Mouse (Mus musculus) CH12.LX (cell line): Measurements from ENCODE around the gene Erbb2. TPM values are rescaled to one million over a fixed set of nuclear protein-coding genes. Genes with fewer than 3 reads are reported as not detected.

Experiments
- DNase-seq: peaks from one replicate; pipeline ENCODE4 v3.0.0-alpha.2; 2013; ENCODE audit errors: extremely low read depth
- H3K27ac ChIP-seq: 2 replicates; pipeline ENCODE4 v1.5.1; 2012; ENCODE audit warnings: low read depth, mild to moderate bottlenecking, control low read depth, moderate library complexity; ENCODE audit not compliant: insufficient read depth
- H3K27me3 ChIP-seq: replicated peaks from 2 replicates; pipeline ENCODE3; 2012; ENCODE audit warnings: inconsistent platforms
- H3K36me3 ChIP-seq, 2 experiments: replicated peaks in 1 of 2; 2 replicates each; pipeline versions ENCODE3 to v1.6.1; 2012; ENCODE audit warnings: inconsistent platforms in 1 of 2, low read length in 1 of 2, mild to moderate bottlenecking in 1 of 2, mixed read lengths in 1 of 2, moderate library complexity in 1 of 2; ENCODE audit not compliant: control insufficient read depth in 1 of 2, insufficient read depth in 1 of 2
- H3K4me1 ChIP-seq, 2 experiments: 2 replicates each; pipeline ENCODE4 v1.6.1; 2012; ENCODE audit warnings: inconsistent platforms in 1 of 2, moderate library complexity in 1 of 2; ENCODE audit not compliant: insufficient read depth in 2 of 2, control insufficient read depth in 1 of 2
- H3K4me2 ChIP-seq: 2 replicates; pipeline ENCODE4 v1.6.1; 2012; ENCODE audit warnings: low read depth, mild to moderate bottlenecking, control low read depth; ENCODE audit not compliant: poor library complexity, insufficient read depth, severe bottlenecking
- H3K4me3 ChIP-seq, 3 experiments: fragments of 150-350 bp in 1 of 3; sonication (generic) in 1 of 3; replicated peaks in 1 of 3; 2 replicates each; pipeline versions ENCODE3 to v1.5.1; 2011 to 2012; ENCODE audit warnings: low read depth in 2 of 3, low read length in 2 of 3, mild to moderate bottlenecking in 2 of 3, moderate library complexity in 2 of 3, control low read depth in 1 of 3, improper control_type of control experiment in 1 of 3, inconsistent platforms in 1 of 3, mixed read lengths in 1 of 3; ENCODE audit not compliant: poor library complexity in 1 of 3
- H3K79me2 ChIP-seq: replicated peaks from 2 replicates; pipeline ENCODE4 v1.6.1; 2012; ENCODE audit warnings: mild to moderate bottlenecking, moderate library complexity; ENCODE audit not compliant: control insufficient read depth, poor library complexity, insufficient read depth, severe bottlenecking; ENCODE audit errors: extremely low read depth
- H3K9ac ChIP-seq: 2 replicates; pipeline ENCODE4 v1.6.1; 2012; ENCODE audit warnings: low read depth, mild to moderate bottlenecking, control low read depth, moderate library complexity; ENCODE audit not compliant: insufficient read depth
- H3K9me3 ChIP-seq: replicated peaks from 2 replicates; pipeline ENCODE3; 2012; ENCODE audit warnings: low read length, inconsistent platforms, mixed read lengths
- CHD1 ChIP-seq: IDR thresholded peaks from 2 replicates; pipeline ENCODE4 v1.6.1; 2012; ENCODE audit warnings: low read depth, low read length, improper control_type of control experiment, inconsistent platforms
- ELF1 ChIP-seq: IDR thresholded peaks from 2 replicates; pipeline ENCODE4 v1.6.1; 2014; ENCODE audit warnings: low read depth, mild to moderate bottlenecking, inconsistent platforms, low read length, improper control_type of control experiment
- EP300 ChIP-seq: IDR thresholded peaks from 2 replicates; pipeline ENCODE4 v1.6.1; 2011; ENCODE audit warnings: low read length, improper control_type of control experiment
- ETS1 ChIP-seq: conservative IDR thresholded peaks from 2 replicates; pipeline ENCODE4 v1.6.1; 2012; ENCODE audit warnings: low read depth, mild to moderate bottlenecking, inconsistent platforms, low read length, improper control_type of control experiment, moderate library complexity
- IRF4 ChIP-seq: IDR thresholded peaks from 2 replicates; pipeline ENCODE4 v1.6.1; 2014; ENCODE audit warnings: low read depth, mild to moderate bottlenecking, inconsistent platforms, low read length, improper control_type of control experiment
- JUND ChIP-seq: conservative IDR thresholded peaks from 2 replicates; pipeline ENCODE4 v1.6.1; 2011; ENCODE audit warnings: low read depth, low read length, improper control_type of control experiment
- KAT2A ChIP-seq: IDR thresholded peaks from 2 replicates; pipeline ENCODE4 v1.6.1; 2012; ENCODE audit warnings: low read length, improper control_type of control experiment, inconsistent platforms; ENCODE audit not compliant: insufficient replicate concordance
- MAFK ChIP-seq: IDR thresholded peaks from 2 replicates; pipeline ENCODE4 v1.6.1; 2011; ENCODE audit warnings: low read length, improper control_type of control experiment; ENCODE audit not compliant: insufficient replicate concordance
- MAZ ChIP-seq: IDR thresholded peaks from 2 replicates; pipeline ENCODE4 v1.6.1; 2012; ENCODE audit warnings: low read depth, mild to moderate bottlenecking, inconsistent platforms, low read length, improper control_type of control experiment, moderate library complexity
- MEF2A ChIP-seq: IDR thresholded peaks from 2 replicates; pipeline ENCODE4 v1.6.1; 2014; ENCODE audit warnings: low read depth, mild to moderate bottlenecking, inconsistent platforms, low read length, improper control_type of control experiment, borderline replicate concordance
- MXI1 ChIP-seq: IDR thresholded peaks from 2 replicates; pipeline ENCODE4 v1.6.1; 2011; ENCODE audit warnings: mild to moderate bottlenecking, low read depth, low read length, improper control_type of control experiment
- MYC ChIP-seq: IDR thresholded peaks from 2 replicates; pipeline ENCODE4 v1.6.1; 2011; ENCODE audit warnings: low read depth, mild to moderate bottlenecking, improper control_type of control experiment, low read length
- POLR2A ChIP-seq: IDR thresholded peaks from 2 replicates; pipeline ENCODE4 v1.6.1; 2011; ENCODE audit warnings: low read depth, mild to moderate bottlenecking, improper control_type of control experiment, low read length
- RAD21 ChIP-seq: IDR thresholded peaks from 2 replicates; pipeline ENCODE4 v1.6.1; 2011; ENCODE audit warnings: low read depth, mild to moderate bottlenecking, low read length, improper control_type of control experiment, moderate library complexity
- RCOR1 ChIP-seq: conservative IDR thresholded peaks from 2 replicates; pipeline ENCODE4 v1.6.1; 2012; ENCODE audit warnings: low read depth, mild to moderate bottlenecking, inconsistent platforms, low read length, improper control_type of control experiment
- SMC3 ChIP-seq: IDR thresholded peaks from 2 replicates; pipeline ENCODE4 v1.6.1; 2011; ENCODE audit warnings: low read depth, low read length, improper control_type of control experiment
- TBP ChIP-seq: conservative IDR thresholded peaks from 2 replicates; pipeline ENCODE4 v1.6.1; 2011; ENCODE audit warnings: low read depth, low read length, improper control_type of control experiment
- UBTF ChIP-seq: IDR thresholded peaks from 2 replicates; pipeline ENCODE4 v1.6.1; 2012; ENCODE audit warnings: low read depth, mild to moderate bottlenecking, inconsistent platforms, low read length, improper control_type of control experiment, moderate library complexity
- USF1 ChIP-seq: IDR thresholded peaks from 2 replicates; pipeline ENCODE4 v1.6.1; 2014; ENCODE audit warnings: low read depth, mild to moderate bottlenecking, inconsistent platforms, low read length, improper control_type of control experiment
- dilution Hi-C: fragments of 300-500 bp; cut with MboI; formaldehyde crosslinking; loops from 2 replicates; pipeline ENCODE4 v1.14.3; 2020; ENCODE audit warnings: low sequenced_read_pairs; ENCODE audit not compliant: extremely low pct_unique_long_range_greater_than_20kb, extremely low pct_ligation_motif_present
- in situ Hi-C: fragments of 300-500 bp; cut with MboI; formaldehyde crosslinking; loops from 3 replicates; pipeline ENCODE4 v1.14.3; 2019; ENCODE audit warnings: low sequenced_read_pairs, low pct_ligation_motif_present, low pct_unique_long_range_greater_than_20kb, mixed read lengths
- polyA plus RNA-seq: library from polyadenylated mRNA; unstranded; fragments of >175 nt; gene quantifications from 2 replicates; pipeline ENCODE4 v1.2.1, GENCODE M21; 2012; ENCODE audit warnings: low read depth; ENCODE audit not compliant: insufficient read length
- total RNA-seq, 2 experiments: library from RNA; depleted of rRNA; stranded (reverse); fragments of 300-350 nt in 1 of 2; fragments of >200 nt in 1 of 2; gene quantifications; 2 replicates each; pipeline ENCODE4 v1.2.3; 2012 to 2014

The Erbb2 gene
- total and polyA plus RNA-seq, 3 experiments = 0.06 to 0.17 TPM; not detected in 1

GRCm38 (mm10) chr11:98377787-98378186, 34.5 kb upstream of the Erbb2 start:
- dilution Hi-C loops = no loop called here

GRCm38 (mm10) chr11:98379379-98379778, 32.9 kb upstream of the Erbb2 start:
- in situ Hi-C loops = no loop called here
- dilution Hi-C loops = no loop called here
- TF ChIP-seq RAD21 (no peak), EP300 (no peak), SMC3 (no peak), MEF2A (no peak), MAFK (no peak), CHD1 (no peak), POLR2A (no peak)
- no peaks in the 10 kb centered on the region for H3K9me3 ChIP-seq
- H3K4me1 ChIP-seq = no peaks in the 10 kb centered on the region
- H3K27me3 ChIP-seq = no peaks in the 10 kb centered on the region
- peaks cover 57 to 80% of the 10 kb centered on the region in 2 experiments for H3K36me3 ChIP-seq
- H3K9ac ChIP-seq = no peak overlapping the region
- no peaks in the 10 kb centered on the region for H3K79me2 ChIP-seq
- no peak for DNase-seq
- no peak overlapping the region for H3K4me3 ChIP-seq
- H3K27ac ChIP-seq = no peak overlapping the region
- H3K4me2 ChIP-seq = no peak overlapping the region

More at GRCm38 (mm10) chr11:98377787-98378186, 34.5 kb upstream of the Erbb2 start:
- H3K9me3 ChIP-seq = no peaks in the 10 kb centered on the region
- no peak overlapping the region for H3K27ac ChIP-seq
- no peaks in the 10 kb centered on the region for H3K4me1 ChIP-seq
- no peak for DNase-seq
- H3K79me2 ChIP-seq = no peaks in the 10 kb centered on the region
- no peak overlapping the region for H3K4me3 ChIP-seq
- H3K27me3 ChIP-seq = no peaks in the 10 kb centered on the region
- no peak overlapping the region for H3K4me2 ChIP-seq
- TF ChIP-seq MAZ (no peak), ELF1 (no peak), SMC3 (no peak), IRF4 (no peak), ETS1 (no peak), RAD21 (no peak), UBTF (no peak), JUND (no peak), KAT2A (no peak)
- no peak overlapping the region for H3K9ac ChIP-seq
- peaks cover 62 to 87% of the 10 kb centered on the region in 2 experiments for H3K36me3 ChIP-seq
- in situ Hi-C loops = no loop called here

- in situ Hi-C loops (no loop called here), dilution Hi-C loops (no loop called here)
- H3K4me3 ChIP-seq = no peak overlapping the region
Measured at GRCm38 (mm10) chr11:98380106-98380505, 32.2 kb upstream of the Erbb2 start.

More at GRCm38 (mm10) chr11:98380106-98380505, 32.2 kb upstream of the Erbb2 start:
- Histone ChIP-seq H3K27me3 (no peaks in the 10 kb centered on the region), H3K79me2 (no peaks in the 10 kb centered on the region), H3K9me3 (no peaks in the 10 kb centered on the region), H3K36me3 (peaks cover 54 to 78% of the 10 kb centered on the region in 2 experiments), H3K9ac (no peak overlapping the region), H3K27ac (no peak overlapping the region), H3K4me1 (no peaks in the 10 kb centered on the region), H3K4me2 (no peak overlapping the region)
- no peak for DNase-seq
- TF ChIP-seq RCOR1 = no peak
- TF ChIP-seq TBP = no peak
- TF ChIP-seq MYC = no peak
- TF ChIP-seq USF1 = no peak
- no peak for TF ChIP-seq MXI1
